Mouse (Mus musculus) C2C12 (cell line): ENCODE results near the gene Rps15.

Experiments used
- CTCF ChIP-seq: IDR thresholded peaks from one replicate; pipeline ENCODE4 v1.5.1; 2011; ENCODE audit not compliant: control insufficient read depth, insufficient read depth, insufficient read length
- MAX ChIP-seq: IDR thresholded peaks from one replicate; pipeline ENCODE4 v1.6.1; 2011; ENCODE audit warnings: mild to moderate bottlenecking, control low read depth

- TF ChIP-seq CTCF (no peak), MAX (no peak)
These were observed 31.2 kb downstream of the Rps15 start for GRCm38 (mm10) chr10:80323261-80324119.
